Mouse (Mus musculus): ENCODE data around the gene Usp6nl. TPM values are rescaled to one million over a fixed set of nuclear protein-coding genes. Genes with fewer than 3 reads are reported as not detected.

The Usp6nl gene
- polyA plus RNA-seq, 1 experiment from 2014 or later: 21.8 TPM

DNA sequence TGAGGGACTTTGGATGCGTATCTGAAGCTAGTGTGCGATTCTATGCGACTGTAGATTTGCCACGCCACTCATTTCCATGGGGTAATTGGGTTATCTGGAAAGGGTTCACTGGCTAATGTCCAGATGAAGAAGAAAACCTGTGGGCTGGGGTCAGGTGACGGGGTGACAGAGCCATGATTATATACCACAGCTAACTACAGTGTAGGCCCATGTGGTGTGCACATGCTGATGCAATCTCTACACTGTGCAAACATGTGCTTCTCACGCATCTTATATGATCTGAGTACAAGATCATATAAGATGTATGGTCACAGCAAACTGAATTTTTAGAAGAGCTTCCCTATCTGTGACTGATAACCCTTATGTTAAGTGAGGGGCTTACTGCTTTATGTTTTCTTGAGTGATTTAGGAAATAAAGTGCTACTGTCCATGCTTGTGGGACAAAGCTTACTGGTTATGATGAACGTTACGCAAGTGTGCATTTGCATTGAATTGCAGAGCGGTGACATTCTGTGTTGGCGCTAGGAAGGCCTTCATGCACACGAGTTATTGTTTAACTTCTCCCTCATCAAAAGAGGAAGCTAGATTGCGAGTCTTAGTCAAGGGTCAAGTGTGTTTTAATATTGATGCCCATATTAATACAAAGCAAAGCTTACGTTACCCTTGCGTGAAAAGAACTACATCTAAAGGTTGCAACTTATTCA lies 12.7 kb downstream of the Usp6nl start:
- Histone ChIP-seq H3K27me3 (no peaks in the 10 kb centered on the region), H3K9me3 (no peaks in the 10 kb centered on the region), H3K36me3 (0 out of 2 replicates have a peak, but pooled peaks cover 10% of the 10 kb centered on the region), H3K4me1 (peaks cover 16% of the 10 kb centered on the region; the same call in 1 of the 2 replicates), H3K9ac (replicated peaks) (no peak overlapping the region), H3K4me2 (replicated peaks) (no peak overlapping the region), H3K27ac (replicated peaks) (no peak overlapping the region), H3K4me3 (no peak overlapping the region)
- 85% methylated on average over 14 of the region's 14 CpGs for WGBS
- ATAC-seq (ENCODE audit: low FRiP score, low read depth): no peak; the same call in 1 of the 2 replicates

DNA sequence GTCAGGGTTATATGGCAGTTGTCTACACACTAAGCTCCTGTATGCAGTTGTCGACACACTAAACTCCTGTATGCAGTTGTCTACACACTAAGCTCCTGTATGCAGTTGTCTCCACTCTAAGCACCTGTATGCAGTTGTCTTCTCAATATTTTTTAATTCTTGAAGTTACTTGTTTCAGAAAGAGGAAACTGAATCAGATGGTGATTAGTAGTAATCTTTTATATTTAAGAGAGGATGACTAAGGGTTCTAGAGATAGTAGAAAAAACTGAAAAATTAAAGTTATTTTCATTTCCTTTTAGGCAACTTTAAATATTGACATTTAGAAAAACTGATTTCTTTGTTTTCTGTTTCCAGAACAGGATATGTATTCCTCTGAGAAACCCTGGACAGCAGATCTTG lies 13.5 kb downstream of the Usp6nl start:
- H3K9ac ChIP-seq (replicated peaks): no peak overlapping the region
- H3K4me1 ChIP-seq: peaks cover 16% of the 10 kb centered on the region; the same call in 1 of the 2 replicates
- no peaks in the 10 kb centered on the region for H3K27me3 ChIP-seq
- H3K9me3 ChIP-seq: no peaks in the 10 kb centered on the region
- H3K27ac ChIP-seq (replicated peaks): no peak overlapping the region
- ATAC-seq (ENCODE audit: low FRiP score, low read depth): no peak
- 97% methylated on average over 1 of the region's 1 CpGs for WGBS
- H3K36me3 ChIP-seq: 0 out of 2 replicates have a peak, but pooled peaks cover 10% of the 10 kb centered on the region
- H3K4me3 ChIP-seq: no peak overlapping the region
- no peak overlapping the region for H3K4me2 ChIP-seq (replicated peaks)

DNA sequence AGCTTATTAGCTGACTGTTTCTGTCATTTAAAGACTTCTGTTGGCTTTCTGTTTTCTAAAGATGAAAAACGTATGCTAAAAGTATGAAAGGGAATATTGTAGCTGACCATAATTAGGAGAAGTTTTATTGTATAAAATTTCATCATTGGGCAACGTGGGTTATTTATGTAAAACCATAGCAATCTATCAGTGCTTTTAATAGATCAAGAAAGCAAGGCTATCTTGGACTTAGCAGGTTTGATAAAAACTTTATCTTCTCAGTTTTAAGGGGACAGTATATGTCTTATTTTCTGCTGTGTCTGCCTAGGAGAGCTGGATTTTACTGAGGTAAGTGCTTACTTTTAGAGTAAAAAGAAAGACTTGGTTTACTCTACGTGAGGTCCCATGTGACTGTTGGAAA lies 14.2 kb downstream of the Usp6nl start:
- no peak overlapping the region for H3K4me2 ChIP-seq (replicated peaks)
- 92% methylated on average over 3 of the region's 3 CpGs for WGBS
- no peak overlapping the region for H3K9ac ChIP-seq (replicated peaks)
- H3K9me3 ChIP-seq: no peaks in the 10 kb centered on the region
- 0 out of 2 replicates have a peak, but pooled peaks cover 10% of the 10 kb centered on the region for H3K36me3 ChIP-seq
- H3K4me3 ChIP-seq: no peak overlapping the region
- no peak for ATAC-seq (ENCODE audit: low FRiP score, low read depth)
- H3K27me3 ChIP-seq: no peaks in the 10 kb centered on the region
- H3K4me1 ChIP-seq: peaks cover 16% of the 10 kb centered on the region; the same call in 1 of the 2 replicates
- no peak overlapping the region for H3K27ac ChIP-seq (replicated peaks)

DNA sequence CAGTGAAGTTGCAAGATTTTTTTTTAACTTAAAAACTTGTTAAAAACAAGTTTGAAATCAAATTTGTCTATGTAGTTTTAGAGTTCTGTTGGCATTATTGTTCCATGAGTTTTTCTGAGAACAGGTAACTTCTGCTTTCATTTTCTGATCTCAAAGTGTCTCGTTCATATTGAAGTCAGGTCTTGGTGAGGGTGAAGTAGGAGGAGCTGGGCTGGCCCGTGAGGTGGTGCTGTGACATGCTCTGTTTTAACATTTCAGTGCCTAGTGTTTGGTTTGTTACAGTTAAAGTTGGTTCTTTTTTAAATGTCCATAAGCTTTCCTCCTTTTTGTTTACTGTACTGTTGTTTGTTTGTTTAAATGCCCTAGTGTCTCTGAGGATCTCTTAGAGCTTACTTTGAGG lies 15.0 kb downstream of the Usp6nl start:
- ATAC-seq (ENCODE audit: low FRiP score, low read depth): no peak
- peaks cover 16% of the 10 kb centered on the region; the same call in 1 of the 2 replicates for H3K4me1 ChIP-seq
- no peaks in the 10 kb centered on the region for H3K27me3 ChIP-seq
- 0 out of 2 replicates have a peak, but pooled peaks cover 10% of the 10 kb centered on the region for H3K36me3 ChIP-seq
- H3K4me3 ChIP-seq: no peak overlapping the region
- H3K4me2 ChIP-seq (replicated peaks): no peak overlapping the region
- WGBS: 80% methylated on average over 2 of the region's 2 CpGs
- H3K9ac ChIP-seq (replicated peaks): no peak overlapping the region
- no peak overlapping the region for H3K27ac ChIP-seq (replicated peaks)
- H3K9me3 ChIP-seq: no peaks in the 10 kb centered on the region

DNA sequence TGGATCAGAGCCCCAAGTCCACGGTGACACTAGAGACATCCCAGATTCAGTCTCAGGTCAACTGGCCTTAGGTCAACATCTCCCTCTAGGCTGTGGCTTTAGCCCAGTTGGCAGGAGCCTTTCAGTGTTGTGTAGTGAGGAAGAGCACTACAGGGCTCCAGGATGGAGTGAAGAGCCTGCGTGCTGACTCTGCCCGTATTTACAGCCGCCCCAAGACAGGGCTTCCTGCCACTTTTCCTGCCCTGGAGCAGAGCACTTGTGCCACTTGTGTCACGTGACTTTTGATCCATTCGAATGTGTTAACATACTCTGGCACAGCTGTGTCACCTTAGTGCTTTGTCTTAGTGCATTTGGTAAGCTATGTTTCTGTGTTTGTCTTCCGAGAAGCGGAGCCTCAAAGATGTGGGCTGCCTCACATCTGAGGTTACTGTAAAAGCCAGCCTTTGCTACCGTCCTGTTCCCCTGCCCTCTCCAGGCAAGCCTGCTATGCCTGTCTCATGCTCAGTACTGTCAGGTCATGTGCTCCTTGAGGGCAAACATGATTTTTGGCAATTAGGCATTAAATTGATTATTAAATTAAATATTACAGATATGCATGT lies 15.7 kb downstream of the Usp6nl start:
- Histone ChIP-seq H3K36me3 (0 out of 2 replicates have a peak, but pooled peaks cover 10% of the 10 kb centered on the region), H3K4me3 (no peak overlapping the region), H3K4me1 (peaks cover 12% of the 10 kb centered on the region; the same call in 1 of the 2 replicates), H3K27me3 (no peaks in the 10 kb centered on the region), H3K4me2 (replicated peaks) (no peak overlapping the region), H3K9me3 (no peaks in the 10 kb centered on the region), H3K27ac (replicated peaks) (no peak overlapping the region), H3K9ac (replicated peaks) (no peak overlapping the region)
- no peak for ATAC-seq (ENCODE audit: low FRiP score, low read depth)
- WGBS: 86% methylated on average over 9 of the region's 9 CpGs

DNA sequence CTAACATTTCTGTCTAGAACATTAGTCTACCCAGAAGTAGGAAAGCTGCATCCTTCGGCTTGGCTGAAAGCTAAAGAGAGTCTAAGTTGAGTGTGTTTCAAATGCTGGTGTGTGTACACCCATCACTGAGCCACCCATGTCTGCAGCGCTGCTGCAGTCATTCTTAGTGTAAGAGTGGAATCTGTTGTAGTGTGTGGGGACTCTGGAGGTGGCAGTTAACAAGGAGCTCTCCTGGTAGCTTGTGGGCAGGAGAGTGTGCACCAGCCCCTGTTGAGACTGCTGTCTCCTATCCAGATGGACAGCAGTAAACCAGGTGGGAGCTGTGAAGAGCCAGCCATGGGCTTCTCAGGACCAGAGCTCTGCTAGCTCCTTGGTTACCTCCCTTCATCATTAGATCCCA lies 18.0 kb downstream of the Usp6nl start:
- H3K9me3 ChIP-seq: no peaks in the 10 kb centered on the region

DNA sequence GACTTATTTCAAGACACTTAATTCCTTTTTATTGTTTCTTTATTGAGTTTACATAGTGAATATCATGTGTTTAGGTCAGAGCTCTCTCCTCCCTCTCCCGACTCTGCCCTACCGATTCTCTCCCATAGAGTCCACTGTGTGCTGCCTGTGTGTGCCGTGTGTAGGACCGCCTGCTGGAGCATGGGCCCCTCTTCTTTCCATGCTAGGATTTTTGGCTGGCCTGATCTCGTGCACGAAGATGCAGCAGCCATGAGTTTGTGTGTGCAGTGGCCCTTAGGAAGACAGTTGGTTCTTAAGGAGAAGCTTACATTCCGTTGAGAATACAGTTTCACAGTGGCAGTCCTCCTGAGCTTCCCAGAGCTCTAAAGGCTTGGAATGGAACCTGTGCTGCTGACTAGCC lies 19.0 kb downstream of the Usp6nl start:
- H3K27ac ChIP-seq (replicated peaks): no peak overlapping the region
- no peak for ATAC-seq (ENCODE audit: low FRiP score, low read depth)

More for the DNA sequence above, 18.0 kb downstream of the Usp6nl start:
- 0 out of 2 replicates have a peak, but pooled peaks cover 10% of the 10 kb centered on the region for H3K36me3 ChIP-seq
- no peak overlapping the region for H3K27ac ChIP-seq (replicated peaks)
- WGBS: 95% methylated on average over 2 of the region's 2 CpGs
- ATAC-seq (ENCODE audit: low FRiP score, low read depth): no peak
- no peak overlapping the region for H3K4me2 ChIP-seq (replicated peaks)
- H3K4me1 ChIP-seq: no peaks in the 10 kb centered on the region
- no peak overlapping the region for H3K4me3 ChIP-seq
- H3K27me3 ChIP-seq: no peaks in the 10 kb centered on the region
- H3K9ac ChIP-seq (replicated peaks): no peak overlapping the region

DNA sequence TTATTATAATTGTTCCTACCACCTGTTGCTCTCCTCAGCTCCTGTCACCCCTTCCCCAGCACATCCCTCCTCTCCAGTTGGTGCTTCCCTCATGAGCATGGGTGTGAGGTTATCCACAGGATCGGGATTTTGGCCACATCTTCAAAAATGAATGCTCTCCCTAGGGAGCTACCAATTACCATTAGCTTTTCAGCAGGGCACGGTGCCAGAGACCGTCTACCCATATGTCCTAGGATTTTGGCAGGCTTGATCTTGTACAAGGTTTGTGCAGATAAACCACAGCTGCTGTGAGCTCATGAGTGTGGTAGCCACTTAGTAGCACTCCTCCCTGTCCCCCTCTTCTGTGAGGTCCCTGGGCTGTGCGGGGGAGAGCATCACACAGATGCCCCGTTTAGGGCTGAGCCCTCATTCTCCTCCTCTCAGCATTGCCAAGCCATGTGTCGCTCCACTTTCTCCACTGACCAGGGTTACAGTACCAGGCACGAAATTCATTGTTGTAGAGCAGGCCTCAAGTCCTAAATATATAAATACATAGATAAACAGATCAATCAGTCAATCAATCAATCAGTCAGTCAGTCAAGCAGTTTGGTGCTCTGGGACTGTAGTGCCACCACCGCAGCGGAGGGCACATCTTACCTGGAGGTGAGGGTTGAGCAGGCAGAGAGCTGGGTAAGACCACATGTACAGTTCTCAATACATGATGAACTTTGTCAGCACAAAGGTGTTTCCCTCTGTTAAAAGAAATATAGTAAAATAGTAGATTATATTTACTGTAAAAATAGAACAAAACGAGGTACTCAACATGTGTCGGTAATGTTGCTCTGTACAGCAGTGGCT lies 27.0 kb downstream of the Usp6nl start:
- ATAC-seq (ENCODE audit: low FRiP score, low read depth): peak; percentile 54
- Histone ChIP-seq H3K4me3 (no peak overlapping the region), H3K9ac (replicated peaks) (no peak overlapping the region), H3K4me2 (replicated peaks) (no peak overlapping the region), H3K36me3 (no peaks in the 10 kb centered on the region), H3K27me3 (no peaks in the 10 kb centered on the region), H3K27ac (replicated peaks) (no peak overlapping the region), H3K4me1 (peaks cover 34% of the 10 kb centered on the region), H3K9me3 (no peaks in the 10 kb centered on the region)
- WGBS: 76% methylated on average over 11 of the region's 11 CpGs

More for the DNA sequence above, 19.0 kb downstream of the Usp6nl start:
- Histone ChIP-seq H3K9ac (replicated peaks) (no peak overlapping the region), H3K36me3 (0 out of 2 replicates have a peak, but pooled peaks cover 10% of the 10 kb centered on the region), H3K9me3 (no peaks in the 10 kb centered on the region), H3K4me1 (no peaks in the 10 kb centered on the region), H3K27me3 (no peaks in the 10 kb centered on the region), H3K4me3 (no peak overlapping the region), H3K4me2 (replicated peaks) (no peak overlapping the region)
- 80% methylated on average over 7 of the region's 7 CpGs for WGBS

DNA sequence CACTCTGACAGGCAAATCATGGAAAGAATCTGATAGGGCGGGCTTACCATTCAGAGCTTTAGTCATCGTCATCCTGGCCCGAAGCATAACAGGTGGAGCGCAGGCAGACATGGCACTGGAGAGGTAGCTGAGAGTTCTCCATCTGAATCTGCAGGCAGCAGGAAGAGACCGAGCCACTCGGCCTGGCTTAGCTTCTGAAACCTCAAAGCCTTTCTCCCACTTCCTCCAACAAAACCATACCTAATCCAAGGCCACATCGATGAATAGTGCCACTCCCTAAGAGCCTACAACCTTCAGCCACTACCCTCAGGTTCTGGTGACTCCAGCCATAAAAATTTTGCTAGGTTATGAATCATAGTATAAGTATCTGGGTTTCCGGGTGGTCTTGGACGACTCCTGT lies 27.7 kb downstream of the Usp6nl start:
- H3K4me1 ChIP-seq: peaks cover 34% of the 10 kb centered on the region
- H3K4me3 ChIP-seq: no peak overlapping the region
- no peaks in the 10 kb centered on the region for H3K9me3 ChIP-seq
- 77% methylated on average over 9 of the region's 9 CpGs for WGBS
- no peak overlapping the region for H3K4me2 ChIP-seq (replicated peaks)
- H3K27ac ChIP-seq (replicated peaks): no peak overlapping the region
- H3K27me3 ChIP-seq: no peaks in the 10 kb centered on the region
- H3K36me3 ChIP-seq: no peaks in the 10 kb centered on the region
- no peak for ATAC-seq (ENCODE audit: low FRiP score, low read depth)
- H3K9ac ChIP-seq (replicated peaks): no peak overlapping the region

DNA sequence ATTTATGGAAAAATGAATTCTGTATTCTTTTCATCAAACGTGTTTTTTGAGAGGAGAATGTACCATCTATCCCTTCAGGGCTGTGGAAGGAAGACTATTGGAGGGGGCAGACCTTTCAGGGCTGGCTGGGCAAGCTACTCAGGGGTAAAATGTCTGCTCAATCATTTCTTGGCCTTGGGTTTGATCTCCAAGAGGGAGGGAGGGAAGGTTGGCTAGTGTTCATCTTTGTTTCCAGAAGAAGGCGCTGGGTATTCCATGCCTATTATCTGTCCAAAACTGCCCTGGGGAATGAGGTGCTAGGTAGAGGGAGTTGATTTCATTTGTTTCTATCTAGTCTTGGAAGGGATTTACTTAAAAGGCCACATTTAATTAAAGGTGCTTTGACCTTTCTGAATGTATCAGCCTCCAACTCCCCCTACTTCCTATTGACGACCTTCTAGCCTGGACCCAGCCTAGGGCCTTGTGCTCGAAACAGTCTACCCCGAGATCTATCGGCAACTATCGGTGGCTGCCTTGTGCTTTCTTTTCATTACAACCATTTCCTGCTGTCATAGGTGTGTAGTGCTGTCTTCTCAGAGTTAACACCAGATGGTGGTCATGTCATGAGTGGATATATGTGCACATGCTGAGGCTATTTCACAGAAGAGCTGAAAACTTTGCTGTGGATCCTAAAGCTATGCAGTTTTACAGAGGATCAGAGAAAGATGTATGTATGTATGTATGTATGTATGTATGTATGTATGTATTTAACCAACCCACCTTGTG lies 28.6 kb downstream of the Usp6nl start:
- 81% methylated on average over 7 of the region's 7 CpGs for WGBS
- no peak for ATAC-seq (ENCODE audit: low FRiP score, low read depth)

DNA sequence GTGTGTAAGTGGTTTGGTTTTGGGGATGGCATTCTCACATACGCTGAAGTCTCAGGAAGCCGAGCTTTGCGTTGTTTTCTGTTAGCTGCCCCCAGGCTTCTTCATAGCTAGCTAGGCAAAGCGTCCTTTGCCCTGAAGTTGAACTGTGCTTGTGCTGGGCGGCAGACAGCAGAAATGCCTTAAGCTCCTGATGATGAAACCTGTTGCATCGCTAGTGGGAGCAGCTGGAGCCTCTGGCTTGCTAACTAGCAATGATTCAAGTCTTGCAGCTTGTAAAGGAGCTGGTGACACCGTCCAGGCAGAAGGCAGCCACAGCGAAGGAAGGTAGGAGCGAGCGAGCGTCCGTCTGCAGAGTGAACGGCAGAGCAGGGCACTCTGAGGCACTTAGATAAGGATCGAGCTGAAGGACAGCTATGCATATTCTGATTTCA lies 30.1 kb downstream of the Usp6nl start:
- no peak for ATAC-seq (ENCODE audit: low FRiP score, low read depth)
- H3K4me1 ChIP-seq: peaks cover 34% of the 10 kb centered on the region
- WGBS: 69% methylated on average over 14 of the region's 14 CpGs
- H3K27me3 ChIP-seq: no peaks in the 10 kb centered on the region
- no peak overlapping the region for H3K27ac ChIP-seq (replicated peaks)
- H3K9me3 ChIP-seq: no peaks in the 10 kb centered on the region
- H3K9ac ChIP-seq (replicated peaks): no peak overlapping the region
- no peak overlapping the region for H3K4me3 ChIP-seq
- no peak overlapping the region for H3K4me2 ChIP-seq (replicated peaks)
- peaks cover 11% of the 10 kb centered on the region; the same call in 1 of the 2 replicates for H3K36me3 ChIP-seq

More for the DNA sequence above, 28.6 kb downstream of the Usp6nl start:
- Histone ChIP-seq H3K9me3 (no peaks in the 10 kb centered on the region), H3K4me2 (replicated peaks) (no peak overlapping the region), H3K27me3 (no peaks in the 10 kb centered on the region), H3K4me1 (peaks cover 34% of the 10 kb centered on the region), H3K4me3 (no peak overlapping the region), H3K9ac (replicated peaks) (no peak overlapping the region), H3K27ac (replicated peaks) (no peak overlapping the region), H3K36me3 (0 out of 2 replicates have a peak, but pooled peaks cover under 1% of the 10 kb centered on the region)

All from midbrain, embryonic 12.5 days (tissue).